Mouse (Mus musculus): ENCODE data around the gene Yod1. TPM values are rescaled to one million over a fixed set of nuclear protein-coding genes. Genes with fewer than 3 reads are reported as not detected.

The Yod1 gene
- 16.2 and 18.4 TPM in 2 replicates for polyA plus RNA-seq (2014; fragmentation: Nextera tagmentation; extraction: Ambion mirVana)

DNA sequence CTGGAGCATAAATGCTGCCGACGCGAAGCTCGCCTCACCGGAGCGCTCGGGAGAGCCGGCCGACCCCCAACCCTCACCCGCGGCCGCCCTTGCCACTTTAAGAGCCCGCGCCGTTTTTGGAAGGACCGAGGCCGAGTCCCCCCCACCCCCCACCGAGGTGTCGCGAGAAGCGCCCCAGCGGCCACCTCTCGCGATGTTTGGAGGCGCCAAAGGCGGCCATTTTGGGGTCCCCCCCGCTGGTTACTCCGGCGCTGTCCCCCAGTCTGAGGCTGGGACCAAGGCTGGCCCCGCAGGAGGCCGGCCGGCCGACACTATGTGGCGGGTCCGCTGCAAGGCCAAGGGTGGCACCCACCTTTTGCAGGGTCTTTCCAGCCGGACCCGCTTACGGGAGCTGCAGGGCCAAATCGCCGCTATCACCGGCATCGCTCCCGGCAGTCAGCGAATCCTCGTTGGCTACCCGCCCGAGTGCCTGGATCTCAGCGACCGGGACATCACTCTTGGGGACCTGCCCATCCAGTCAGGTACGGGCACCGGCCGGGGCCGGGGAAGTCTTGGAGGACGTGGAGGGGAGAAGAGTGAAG is at the start of gene Yod1:
Yod1 (plus strand) TSS at position 37 of the 581 bp plus-strand sequence.
- under 1% methylated on average over 54 of the region's 54 CpGs for WGBS
- H3K4me2 ChIP-seq (ENCODE audit: low read depth, low read length) = peak within 1 kb of the TSS; percentile 100
- H3K9me3 ChIP-seq (ENCODE audit: control insufficient read depth, low read length) = no peaks in the 10 kb centered on the region
- H3K9ac ChIP-seq (replicated peaks; ENCODE audit: low read depth, low read length) = peak within 1 kb of the TSS; percentile 93
- H3K27me3 ChIP-seq (ENCODE audit: control insufficient read depth, insufficient read depth, low read length) = no peaks in the 10 kb centered on the region
- no peaks in the 10 kb centered on the region for H3K36me3 ChIP-seq (ENCODE audit: control insufficient read depth, insufficient read depth, low read length)
- peaks cover 7% of the 10 kb centered on the region for H3K4me1 ChIP-seq (ENCODE audit: control insufficient read depth, insufficient read depth, low read length)
- ATAC-seq (ENCODE audit: low read depth) = peak; percentile 72
- H3K27ac ChIP-seq (ENCODE audit: low read depth, low read length) = peak within 1 kb of the TSS; percentile 71
- H3K4me3 ChIP-seq (ENCODE audit: low read depth, low read length) = peak within 1 kb of the TSS; percentile 93

DNA sequence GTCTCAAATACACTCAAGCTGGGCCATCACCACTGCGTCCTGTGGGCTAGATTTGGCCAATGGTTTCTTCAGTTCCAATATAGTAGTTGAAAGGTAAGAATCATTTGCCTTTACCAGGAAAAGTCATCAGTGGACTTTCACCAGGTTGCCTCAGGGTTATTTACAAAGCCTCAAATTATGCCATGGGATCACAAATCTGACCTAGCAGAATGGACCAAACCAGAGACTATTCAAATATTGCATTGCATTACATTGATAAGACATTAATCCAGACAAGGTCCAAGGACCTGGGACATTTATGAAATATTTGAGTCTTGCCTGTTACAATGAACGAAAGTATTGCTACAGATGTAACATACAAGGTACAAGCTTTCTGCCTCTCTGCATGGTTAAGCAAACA is 38.6 kb upstream of the Yod1 start:
- Histone ChIP-seq H3K27ac (ENCODE audit: low read depth, low read length) (no peak overlapping the region), H3K4me1 (ENCODE audit: control insufficient read depth, insufficient read depth, low read length) (no peaks in the 10 kb centered on the region), H3K27me3 (ENCODE audit: control insufficient read depth, insufficient read depth, low read length) (no peaks in the 10 kb centered on the region), H3K4me2 (ENCODE audit: low read depth, low read length) (no peak overlapping the region), H3K9me3 (ENCODE audit: control insufficient read depth, low read length) (no peaks in the 10 kb centered on the region), H3K9ac (replicated peaks; ENCODE audit: low read depth, low read length) (no peak overlapping the region), H3K36me3 (ENCODE audit: control insufficient read depth, insufficient read depth, low read length) (no peaks in the 10 kb centered on the region), H3K4me3 (ENCODE audit: low read depth, low read length) (no peak overlapping the region)
- ATAC-seq (ENCODE audit: low read depth) = no peak
- 87% methylated on average over 2 of the region's 2 CpGs for WGBS

DNA sequence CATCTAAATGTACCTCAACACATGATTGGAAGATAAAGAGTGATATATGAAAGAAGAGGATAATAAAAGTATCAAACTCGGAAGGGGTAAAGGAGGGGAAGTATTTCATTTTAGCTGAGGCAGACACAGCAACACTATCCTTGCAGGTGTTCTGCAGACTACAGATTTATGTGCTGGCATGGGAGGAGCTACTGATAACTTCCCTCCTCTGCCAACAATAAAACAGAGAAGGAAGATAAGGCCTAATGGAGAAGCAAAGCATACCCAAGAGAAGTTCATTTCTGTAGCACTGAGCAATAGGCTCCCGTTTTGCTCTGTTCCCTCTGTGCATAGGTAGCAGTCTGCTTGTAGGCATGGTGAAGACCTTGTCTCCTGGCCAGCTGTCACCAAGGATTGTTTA is 36.1 kb upstream of the Yod1 start:
- no peaks in the 10 kb centered on the region for H3K36me3 ChIP-seq (ENCODE audit: control insufficient read depth, insufficient read depth, low read length)
- no peak overlapping the region for H3K9ac ChIP-seq (replicated peaks; ENCODE audit: low read depth, low read length)
- H3K4me2 ChIP-seq (ENCODE audit: low read depth, low read length) = no peak overlapping the region
- H3K27ac ChIP-seq (ENCODE audit: low read depth, low read length) = no peak overlapping the region
- no peaks in the 10 kb centered on the region for H3K9me3 ChIP-seq (ENCODE audit: control insufficient read depth, low read length)
- no peak for ATAC-seq (ENCODE audit: low read depth)
- no peaks in the 10 kb centered on the region for H3K4me1 ChIP-seq (ENCODE audit: control insufficient read depth, insufficient read depth, low read length)
- H3K4me3 ChIP-seq (ENCODE audit: low read depth, low read length) = no peak overlapping the region
- no peaks in the 10 kb centered on the region for H3K27me3 ChIP-seq (ENCODE audit: control insufficient read depth, insufficient read depth, low read length)
- 81% methylated on average over 2 of the region's 2 CpGs for WGBS

DNA sequence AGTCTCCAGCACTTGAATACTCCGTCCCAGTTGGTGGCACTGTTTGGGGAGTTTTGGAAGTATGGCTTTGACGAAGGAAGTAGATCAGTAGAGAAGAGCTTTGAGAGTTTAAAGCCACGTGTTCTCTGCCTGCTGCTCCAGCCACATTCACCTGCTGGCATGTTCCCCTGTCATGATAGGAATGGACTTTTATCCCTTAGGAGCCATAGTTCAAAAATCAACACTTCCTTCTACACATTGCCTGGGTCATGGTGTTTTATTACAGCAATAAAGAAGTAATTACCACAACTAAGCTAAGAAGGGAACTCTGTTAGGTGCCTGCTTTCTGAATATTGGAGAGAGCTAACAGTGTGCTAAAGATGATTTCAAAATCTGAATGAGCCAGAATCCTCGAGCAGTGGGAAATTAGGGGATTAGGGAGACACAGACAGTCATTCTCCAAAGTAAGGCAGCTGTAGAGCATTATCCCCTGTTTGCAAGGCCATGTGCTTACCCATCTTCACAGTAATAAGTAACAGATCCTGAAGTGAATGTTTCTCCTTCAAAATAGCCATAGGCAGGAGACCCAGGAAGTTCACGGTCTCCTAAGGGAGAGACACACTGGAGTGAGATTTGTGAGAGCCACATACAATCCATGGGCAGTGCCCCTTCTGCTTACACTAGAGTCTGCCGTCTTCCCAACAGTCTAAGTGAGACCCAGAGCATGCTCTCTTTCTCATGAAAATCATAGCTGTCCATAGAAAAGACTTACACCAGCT is 35.3 kb upstream of the Yod1 start:
- H3K4me1 ChIP-seq (ENCODE audit: control insufficient read depth, insufficient read depth, low read length) = no peaks in the 10 kb centered on the region
- H3K4me3 ChIP-seq (ENCODE audit: low read depth, low read length) = no peak overlapping the region
- 62% methylated on average over 6 of the region's 6 CpGs for WGBS
- no peak overlapping the region for H3K9ac ChIP-seq (replicated peaks; ENCODE audit: low read depth, low read length)
- H3K9me3 ChIP-seq (ENCODE audit: control insufficient read depth, low read length) = no peaks in the 10 kb centered on the region
- no peaks in the 10 kb centered on the region for H3K27me3 ChIP-seq (ENCODE audit: control insufficient read depth, insufficient read depth, low read length)
- no peaks in the 10 kb centered on the region for H3K36me3 ChIP-seq (ENCODE audit: control insufficient read depth, insufficient read depth, low read length)
- no peak for ATAC-seq (ENCODE audit: low read depth)
- H3K4me2 ChIP-seq (ENCODE audit: low read depth, low read length) = no peak overlapping the region
- no peak overlapping the region for H3K27ac ChIP-seq (ENCODE audit: low read depth, low read length)

DNA sequence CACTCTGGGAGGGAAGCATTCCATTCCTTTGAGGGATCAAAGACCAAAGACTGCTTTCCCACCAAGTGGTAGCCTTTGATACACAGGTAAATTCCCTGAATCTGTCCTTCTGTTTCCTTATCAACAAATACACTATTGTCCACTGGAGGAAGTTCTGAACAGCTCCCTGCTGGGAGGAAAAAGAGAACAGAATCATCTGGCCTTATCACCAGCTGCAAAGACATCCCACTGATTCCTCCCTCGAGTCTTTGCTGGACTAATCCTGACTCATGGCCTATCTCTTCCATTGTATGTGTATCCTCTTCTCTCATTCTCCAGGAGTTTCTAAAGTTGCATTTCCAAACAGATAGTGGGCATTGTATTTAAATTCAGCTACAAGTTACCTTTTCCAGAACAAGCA is 33.2 kb upstream of the Yod1 start:
- Histone ChIP-seq H3K27ac (ENCODE audit: low read depth, low read length) (no peak overlapping the region), H3K36me3 (ENCODE audit: control insufficient read depth, insufficient read depth, low read length) (no peaks in the 10 kb centered on the region), H3K9me3 (ENCODE audit: control insufficient read depth, low read length) (no peaks in the 10 kb centered on the region), H3K4me1 (ENCODE audit: control insufficient read depth, insufficient read depth, low read length) (no peaks in the 10 kb centered on the region), H3K4me2 (ENCODE audit: low read depth, low read length) (no peak overlapping the region), H3K4me3 (ENCODE audit: low read depth, low read length) (no peak overlapping the region), H3K27me3 (ENCODE audit: control insufficient read depth, insufficient read depth, low read length) (no peaks in the 10 kb centered on the region), H3K9ac (replicated peaks; ENCODE audit: low read depth, low read length) (no peak overlapping the region)
- no peak for ATAC-seq (ENCODE audit: low read depth)
- WGBS = 77% methylated on average over 1 of the region's 1 CpGs

DNA sequence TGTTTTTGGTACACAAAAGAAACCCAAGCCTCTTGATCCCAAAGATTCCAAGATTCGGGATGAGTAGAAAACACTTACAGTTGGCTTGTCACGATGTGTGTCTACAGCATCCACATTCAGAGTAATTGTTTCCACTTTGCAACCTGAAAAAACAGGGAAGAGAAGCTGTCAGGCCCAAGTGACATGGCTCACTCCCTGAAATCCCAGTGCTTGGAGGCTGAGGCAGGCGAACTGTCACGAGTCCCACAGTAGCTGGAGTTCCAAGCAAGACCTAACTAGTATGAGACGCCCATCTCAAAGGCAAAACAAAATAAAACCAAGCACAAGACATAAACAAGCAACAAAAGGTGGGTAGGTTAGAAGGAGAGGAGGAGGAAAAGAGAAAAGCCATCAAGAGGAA is 18.5 kb upstream of the Yod1 start:
- peaks cover 54% of the 10 kb centered on the region for H3K36me3 ChIP-seq (ENCODE audit: control insufficient read depth, insufficient read depth, low read length)
- 93% methylated on average over 5 of the region's 5 CpGs for WGBS

DNA sequence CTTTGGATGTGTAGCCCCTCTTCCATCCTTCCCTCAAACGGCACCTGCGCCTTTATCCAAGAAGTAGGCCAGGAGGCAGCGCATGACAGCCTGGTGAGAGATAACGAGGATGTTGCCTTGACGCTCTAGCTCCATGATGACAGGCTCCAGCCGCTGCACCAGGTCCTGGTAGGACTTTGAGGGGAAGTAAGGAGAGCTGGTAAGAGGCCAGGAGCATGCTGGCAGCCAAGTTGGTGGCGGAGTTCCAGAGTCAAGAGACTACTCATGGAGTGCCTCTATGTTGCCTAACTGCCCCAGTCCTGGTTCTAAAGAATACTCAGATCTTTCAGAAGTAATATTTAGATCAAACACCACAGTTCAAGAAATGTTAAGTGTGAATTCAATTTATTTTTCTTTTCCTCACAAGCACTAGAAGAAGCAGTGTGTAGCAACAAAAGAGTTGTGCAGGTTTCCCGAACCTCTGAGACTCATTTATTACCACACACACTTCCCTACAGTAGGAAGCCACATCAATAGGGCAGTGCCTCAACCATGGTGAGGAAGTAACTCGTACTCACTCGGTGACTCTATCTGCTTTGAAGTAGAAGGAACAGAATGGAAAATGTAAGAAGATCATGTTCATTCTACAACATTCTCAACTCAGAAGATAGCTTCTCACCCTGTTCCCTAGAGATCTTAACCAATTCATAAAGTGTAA is 17.0 kb upstream of the Yod1 start:
- Histone ChIP-seq H3K9me3 (ENCODE audit: control insufficient read depth, low read length) (no peaks in the 10 kb centered on the region), H3K27ac (ENCODE audit: low read depth, low read length) (no peak overlapping the region), H3K4me3 (ENCODE audit: low read depth, low read length) (no peak overlapping the region), H3K36me3 (ENCODE audit: control insufficient read depth, insufficient read depth, low read length) (peaks cover 54% of the 10 kb centered on the region), H3K27me3 (ENCODE audit: control insufficient read depth, insufficient read depth, low read length) (no peaks in the 10 kb centered on the region), H3K9ac (replicated peaks; ENCODE audit: low read depth, low read length) (no peak overlapping the region), H3K4me1 (ENCODE audit: control insufficient read depth, insufficient read depth, low read length) (no peaks in the 10 kb centered on the region), H3K4me2 (ENCODE audit: low read depth, low read length) (no peak overlapping the region)
- no peak for ATAC-seq (ENCODE audit: low read depth)
- 94% methylated on average over 10 of the region's 10 CpGs for WGBS

More for the DNA sequence above, 18.5 kb upstream of the Yod1 start:
- H3K27me3 ChIP-seq (ENCODE audit: control insufficient read depth, insufficient read depth, low read length) = no peaks in the 10 kb centered on the region
- no peaks in the 10 kb centered on the region for H3K4me1 ChIP-seq (ENCODE audit: control insufficient read depth, insufficient read depth, low read length)
- H3K9ac ChIP-seq (replicated peaks; ENCODE audit: low read depth, low read length) = no peak overlapping the region
- H3K27ac ChIP-seq (ENCODE audit: low read depth, low read length) = no peak overlapping the region
- H3K9me3 ChIP-seq (ENCODE audit: control insufficient read depth, low read length) = no peaks in the 10 kb centered on the region
- no peak for ATAC-seq (ENCODE audit: low read depth)
- H3K4me3 ChIP-seq (ENCODE audit: low read depth, low read length) = no peak overlapping the region
- no peak overlapping the region for H3K4me2 ChIP-seq (ENCODE audit: low read depth, low read length)

DNA sequence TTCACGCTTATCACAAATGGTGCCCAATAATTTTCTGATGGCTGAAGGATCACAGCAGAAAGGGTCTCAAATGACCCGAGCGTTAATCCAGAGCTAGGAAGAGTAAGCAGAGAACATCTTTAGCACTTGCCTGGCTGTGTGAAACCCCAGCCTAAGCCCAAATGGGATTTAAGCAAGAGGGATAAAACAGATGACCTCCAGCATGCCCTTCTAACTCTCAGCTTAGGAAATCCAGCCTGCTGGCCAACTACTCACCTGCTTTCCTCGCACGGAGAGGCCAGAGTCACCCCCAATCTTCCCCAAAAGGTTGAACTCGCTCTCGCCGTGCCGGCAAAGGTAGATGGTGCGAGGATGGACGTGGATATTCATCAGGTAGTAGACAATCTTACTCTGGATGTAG is 15.2 kb upstream of the Yod1 start:
- Histone ChIP-seq H3K27me3 (ENCODE audit: control insufficient read depth, insufficient read depth, low read length) (no peaks in the 10 kb centered on the region), H3K27ac (ENCODE audit: low read depth, low read length) (no peak overlapping the region), H3K9me3 (ENCODE audit: control insufficient read depth, low read length) (no peaks in the 10 kb centered on the region), H3K36me3 (ENCODE audit: control insufficient read depth, insufficient read depth, low read length) (peaks cover 61% of the 10 kb centered on the region), H3K4me1 (ENCODE audit: control insufficient read depth, insufficient read depth, low read length) (no peaks in the 10 kb centered on the region), H3K4me2 (ENCODE audit: low read depth, low read length) (no peak overlapping the region), H3K4me3 (ENCODE audit: low read depth, low read length) (no peak overlapping the region), H3K9ac (replicated peaks; ENCODE audit: low read depth, low read length) (no peak overlapping the region)
- no peak for ATAC-seq (ENCODE audit: low read depth)
- WGBS = 97% methylated on average over 11 of the region's 11 CpGs

DNA sequence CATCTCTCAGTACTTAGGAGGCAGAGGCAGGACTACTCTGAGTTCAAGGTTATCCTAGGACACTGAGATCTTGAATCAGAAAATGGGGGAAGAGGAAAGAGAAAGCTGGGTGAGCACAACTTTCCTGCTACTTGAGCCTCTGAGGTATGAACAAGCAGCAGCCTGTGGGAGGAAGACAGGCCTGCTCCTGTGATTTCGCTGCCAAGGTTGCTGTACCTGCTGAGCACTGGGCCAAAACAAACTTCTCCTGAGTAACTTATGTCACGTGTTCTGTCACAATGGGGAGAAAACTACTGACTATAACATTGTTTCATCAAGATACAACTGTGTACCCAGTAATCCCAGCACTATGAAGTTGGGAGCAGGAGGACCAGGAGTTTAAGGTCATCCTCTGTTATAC is 13.5 kb upstream of the Yod1 start:
- peaks cover 60% of the 10 kb centered on the region for H3K36me3 ChIP-seq (ENCODE audit: control insufficient read depth, insufficient read depth, low read length)
- 91% methylated on average over 2 of the region's 2 CpGs for WGBS
- no peak overlapping the region for H3K4me2 ChIP-seq (ENCODE audit: low read depth, low read length)

More for the DNA sequence above, 13.5 kb upstream of the Yod1 start:
- ATAC-seq (ENCODE audit: low read depth) = no peak
- no peaks in the 10 kb centered on the region for H3K9me3 ChIP-seq (ENCODE audit: control insufficient read depth, low read length)
- no peak overlapping the region for H3K27ac ChIP-seq (ENCODE audit: low read depth, low read length)
- H3K4me1 ChIP-seq (ENCODE audit: control insufficient read depth, insufficient read depth, low read length) = no peaks in the 10 kb centered on the region
- no peak overlapping the region for H3K4me3 ChIP-seq (ENCODE audit: low read depth, low read length)
- no peaks in the 10 kb centered on the region for H3K27me3 ChIP-seq (ENCODE audit: control insufficient read depth, insufficient read depth, low read length)
- no peak overlapping the region for H3K9ac ChIP-seq (replicated peaks; ENCODE audit: low read depth, low read length)
